In the genomic region with DNA sequence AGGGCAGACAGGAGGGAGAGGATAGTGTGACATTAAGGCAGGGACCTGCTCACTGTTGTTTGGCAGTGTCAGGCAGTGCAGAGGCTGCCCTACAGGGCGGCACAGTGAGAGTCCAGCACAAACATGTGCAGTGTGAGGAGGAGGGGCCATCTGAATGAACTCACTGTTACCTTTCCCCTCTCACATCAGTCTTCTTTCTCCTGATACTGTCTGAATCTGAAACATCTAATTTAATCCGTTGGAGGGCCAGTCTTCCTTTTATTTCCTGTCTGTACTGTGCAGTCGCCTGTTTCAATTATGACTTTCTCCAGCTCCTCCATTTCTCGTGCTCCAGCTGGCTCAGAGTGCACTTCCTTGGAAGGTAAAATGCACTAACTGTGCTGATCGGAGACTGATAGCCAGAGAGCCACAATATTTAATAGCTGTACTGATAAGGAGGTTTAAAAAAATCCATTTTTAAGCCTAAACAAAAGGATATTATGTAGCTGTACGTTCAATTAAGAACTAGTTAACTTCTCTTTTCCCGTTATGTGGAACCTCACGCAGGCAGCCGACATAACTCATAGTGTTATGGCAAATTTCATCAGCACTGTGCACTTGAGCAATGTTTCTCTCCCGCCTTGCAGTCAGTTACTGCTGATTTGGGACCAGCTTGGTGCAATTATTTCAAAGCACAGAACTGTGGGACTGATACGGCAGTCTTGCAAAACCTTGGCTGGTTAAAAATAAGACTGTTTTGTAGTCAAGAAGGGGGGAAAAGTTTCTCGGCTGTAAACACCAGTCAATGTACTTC, we compare ENCODE assay signal across 8 mouse cellular contexts.
DNase-seq lines count a peak whose midpoint lies in the region; ATAC-seq lines count a peak whose summit lies in the region.

No protein-coding gene starts in this region.

- WGBS in kidney, embryonic 14.5 days = 33% methylated on average over 12 of the region's 12 CpGs
- WGBS in embryonic facial prominence, embryonic 10.5 days = 42% methylated on average over 12 of the region's 12 CpGs
- 58% methylated on average over 12 of the region's 12 CpGs for WGBS in hindbrain, embryonic 13.5 days

- peaks cover 5% of the 10 kb centered on the region; the same call in 1 of the 2 replicates for H3K4me1 ChIP-seq in kidney, embryonic 14.5 days (ENCODE audit: control insufficient read depth, insufficient read depth, low read length)
- peaks cover 22% of the 10 kb centered on the region for H3K4me1 ChIP-seq in embryonic facial prominence, embryonic 10.5 days
- peaks cover 5% of the 10 kb centered on the region; the same call in 1 of the 2 replicates for H3K4me1 ChIP-seq in hindbrain, embryonic 13.5 days (replicated peaks)

- H3K36me3 ChIP-seq in kidney, embryonic 14.5 days (ENCODE audit: control insufficient read depth, insufficient read depth, low read length) = no peaks in the 10 kb centered on the region
- no peaks in the 10 kb centered on the region for H3K36me3 ChIP-seq in embryonic facial prominence, embryonic 10.5 days (replicated peaks)
- H3K36me3 ChIP-seq in hindbrain, embryonic 13.5 days = no peaks in the 10 kb centered on the region

- H3K27ac ChIP-seq in kidney, embryonic 14.5 days (ENCODE audit: low read depth, low read length) = peak overlapping the region; percentile 9; the same call in 1 of the 2 replicates
- H3K27ac ChIP-seq in embryonic facial prominence, embryonic 10.5 days (replicated peaks) = peak overlapping the region; percentile 59
- H3K27ac ChIP-seq in hindbrain, embryonic 13.5 days = no peak overlapping the region

- H3K4me2 ChIP-seq in kidney, embryonic 14.5 days (replicated peaks; ENCODE audit: low read depth, low read length) = no peak overlapping the region; the same call in 1 of the 2 replicates
- H3K4me2 ChIP-seq in hindbrain, embryonic 13.5 days = no peak overlapping the region

- H3K9me3 ChIP-seq in kidney, embryonic 14.5 days (ENCODE audit: control insufficient read depth, low read length) = peaks cover 7% of the 10 kb centered on the region; the same call in 1 of the 2 replicates
- H3K9me3 ChIP-seq in embryonic facial prominence, embryonic 10.5 days = peaks cover 8% of the 10 kb centered on the region
- 0 out of 2 replicates have a peak, but pooled peaks cover 6% of the 10 kb centered on the region for H3K9me3 ChIP-seq in hindbrain, embryonic 13.5 days

- no peak overlapping the region for H3K9ac ChIP-seq in kidney, embryonic 14.5 days (ENCODE audit: low read depth, low read length)
- no peak overlapping the region for H3K9ac ChIP-seq in hindbrain, embryonic 13.5 days

- DNase-seq in kidney, adult 8-10 months = no peak
- peak; percentile 54 for DNase-seq in embryonic facial prominence, embryonic 10.5 days (ENCODE audit: low spot score)
- DNase-seq in layer of hippocampus, postnatal 36 days = no peak
- no peak for DNase-seq in right cerebral cortex, adult 18-20 months

- no peak overlapping the region for H3K4me3 ChIP-seq in kidney, embryonic 14.5 days (ENCODE audit: low read length)
- 0 out of 2 replicates have a peak overlapping the region, but pooled peaks have one; percentile 11 for H3K4me3 ChIP-seq in embryonic facial prominence, embryonic 10.5 days
- H3K4me3 ChIP-seq in hindbrain, embryonic 13.5 days = no peak overlapping the region

- no peaks in the 10 kb centered on the region for H3K27me3 ChIP-seq in kidney, embryonic 14.5 days (ENCODE audit: control insufficient read depth, insufficient read depth, low read length)
- no peaks in the 10 kb centered on the region for H3K27me3 ChIP-seq in embryonic facial prominence, embryonic 10.5 days (replicated peaks; ENCODE audit: low read depth, poor library complexity, severe bottlenecking)
- no peaks in the 10 kb centered on the region for H3K27me3 ChIP-seq in hindbrain, embryonic 13.5 days

- peak; percentile 95 for ATAC-seq in kidney, embryonic 14.5 days (ENCODE audit: low FRiP score, low TSS enrichment)
- peak; percentile 57; the same call in 1 of the 2 replicates for ATAC-seq in hindbrain, embryonic 13.5 days (ENCODE audit: low FRiP score)
- ATAC-seq in megakaryocyte, adult 5-6 weeks (ENCODE audit: poor library complexity, severe bottlenecking) = peak; percentile 78
- ATAC-seq in inflammation-experienced regulatory T-cells, adult 6 months = no peak
